Mouse (Mus musculus) naive thymus-derived CD4-positive, alpha-beta T cell, adult 2 months (primary cell): ENCODE data around the gene Hsd11b1.

ENCODE experiments used
- DNase-seq: peaks from one replicate; pipeline ENCODE4 v3.0.0-alpha.2; 2011; ENCODE audit warnings: low read depth

Hsd11b1 gene

GRCm38 (mm10) chr1:193243571-193244193 lies 20.2 kb downstream of the Hsd11b1 start:
- DNase-seq: no peak

GRCm38 (mm10) chr1:193242863-193243262 lies 21.0 kb downstream of the Hsd11b1 start:
- DNase-seq: no peak

GRCm38 (mm10) chr1:193242238-193242637 lies 21.6 kb downstream of the Hsd11b1 start:
- no peak for DNase-seq

GRCm38 (mm10) chr1:193241436-193241835 lies 22.4 kb downstream of the Hsd11b1 start:
- no peak for DNase-seq

GRCm38 (mm10) chr1:193238426-193238825 lies 25.4 kb downstream of the Hsd11b1 start:
- no peak for DNase-seq

- no peak for DNase-seq
These were observed 28.9 kb downstream of the Hsd11b1 start for GRCm38 (mm10) chr1:193234930-193235329.

GRCm38 (mm10) chr1:193234130-193234645 lies 29.7 kb downstream of the Hsd11b1 start:
- no peak for DNase-seq

GRCm38 (mm10) chr1:193232732-193233131 lies 31.1 kb downstream of the Hsd11b1 start:
- no peak for DNase-seq

- DNase-seq: peak; percentile 27
These were observed 32.9 kb downstream of the Hsd11b1 start for GRCm38 (mm10) chr1:193230935-193231334.

GRCm38 (mm10) chr1:193230531-193230930 lies 33.3 kb downstream of the Hsd11b1 start:
- DNase-seq: no peak

- no peak for DNase-seq
These were observed 34.3 kb downstream of the Hsd11b1 start for GRCm38 (mm10) chr1:193229570-193229969.

- DNase-seq: no peak
These were observed 36.3 kb downstream of the Hsd11b1 start for GRCm38 (mm10) chr1:193227537-193227936.

GRCm38 (mm10) chr1:193226724-193227522 lies 37.0 kb downstream of the Hsd11b1 start:
- DNase-seq: no peak

GRCm38 (mm10) chr1:193226114-193226513 lies 37.8 kb downstream of the Hsd11b1 start:
- DNase-seq: no peak

- DNase-seq: no peak
These were observed 38.3 kb downstream of the Hsd11b1 start for GRCm38 (mm10) chr1:193225531-193225930.

- no peak for DNase-seq
These were observed 43.5 kb downstream of the Hsd11b1 start for GRCm38 (mm10) chr1:193220408-193220807.

- DNase-seq: no peak
These were observed 47.9 kb downstream of the Hsd11b1 start for GRCm38 (mm10) chr1:193216000-193216399.

GRCm38 (mm10) chr1:193214053-193214452 lies 49.8 kb downstream of the Hsd11b1 start:
- DNase-seq: no peak

GRCm38 (mm10) chr1:193211371-193211770 lies 52.5 kb downstream of the Hsd11b1 start:
- no peak for DNase-seq

GRCm38 (mm10) chr1:193208178-193208577 lies 55.7 kb downstream of the Hsd11b1 start:
- peak; percentile 80 for DNase-seq

GRCm38 (mm10) chr1:193207503-193207902 lies 56.4 kb downstream of the Hsd11b1 start, which contains the start of gene Lamb3:
Gene Lamb3 (plus strand): TSS chr1:193207699.
- peak; percentile 50 for DNase-seq

- DNase-seq: no peak
These were observed 58.4 kb downstream of the Hsd11b1 start for GRCm38 (mm10) chr1:193205431-193205830.

GRCm38 (mm10) chr1:193203821-193204220 lies 60.1 kb downstream of the Hsd11b1 start:
- DNase-seq: no peak
